Mouse (Mus musculus) forebrain, postnatal 0 days (tissue): ENCODE results near the gene Hist2h2be. TPM values are rescaled to one million over a fixed set of nuclear protein-coding genes. Genes with fewer than 3 reads are reported as not detected.
"Not testable (repeated sequence)": the region's sequence is repeated elsewhere in the genome, so short reads cannot be mapped to it uniquely, and the experiment has no call there.

Experiments used
- ATAC-seq: fragments of 200-750 bp; cut with Nextera tagmentation; 2 replicates; pipeline ENCODE4 v1.8.0; 2017; ENCODE audit warnings: mild to moderate bottlenecking, moderate library complexity
- DNase-seq: peaks from one replicate; pipeline ENCODE4 v3.0.0-alpha.2; 2015
- H3K27ac ChIP-seq: fragments of 300-500 bp; sonication (generic); 2 replicates; pipeline ENCODE4 v1.5.1; 2014; ENCODE audit warnings: low read depth, mild to moderate bottlenecking, antibody characterized with exemption, low read length, moderate library complexity, mixed read lengths
- H3K27me3 ChIP-seq: fragments of 300-500 bp; sonication (generic); 2 replicates; pipeline ENCODE4 v1.6.1; 2014; ENCODE audit warnings: mild to moderate bottlenecking, low read length, mixed read lengths; ENCODE audit not compliant: insufficient read depth
- H3K36me3 ChIP-seq: fragments of 300-500 bp; sonication (generic); 2 replicates; pipeline ENCODE4 v1.6.1; 2014; ENCODE audit warnings: mild to moderate bottlenecking, moderate library complexity; ENCODE audit not compliant: insufficient read depth
- H3K4me1 ChIP-seq: fragments of 300-500 bp; sonication (generic); 2 replicates; pipeline ENCODE4 v1.6.1; 2014; ENCODE audit warnings: antibody characterized with exemption; ENCODE audit not compliant: insufficient read depth
- H3K4me2 ChIP-seq: fragments of 300-500 bp; sonication (generic); 2 replicates; pipeline ENCODE4 v1.6.1; 2014; ENCODE audit warnings: low read depth, mild to moderate bottlenecking, moderate library complexity
- H3K4me3 ChIP-seq: fragments of 300-500 bp; sonication (generic); 2 replicates; pipeline ENCODE4 v1.5.1; 2014; ENCODE audit warnings: low read depth, low read length, mixed read lengths
- H3K9ac ChIP-seq: fragments of 300-500 bp; sonication (generic); 2 replicates; pipeline ENCODE4 v1.6.1; 2014; ENCODE audit warnings: mild to moderate bottlenecking
- H3K9me3 ChIP-seq: fragments of 300-500 bp; sonication (generic); 2 replicates; pipeline ENCODE4 v1.6.1; 2016; ENCODE audit warnings: low read length
- CTCF ChIP-seq: sonication (generic); IDR thresholded peaks from 2 replicates; pipeline ENCODE4 v1.5.1; 2016; ENCODE audit warnings: antibody characterized with exemption, control low read depth, low read depth
- WGBS: fragments of 180-500 bp; shearing (Covaris S2); extraction: QIAGEN DNeasy Blood & Tissue Kit; methylation state at CpG from one replicate; pipeline ENCODE4 v1.1.7; 2014; 5-methylcytosine and 5-hydroxymethylcytosine counted together
- polyA plus RNA-seq: library from polyadenylated mRNA; unstranded; fragments of >200 nt; fragmentation: Nextera tagmentation; extraction: Ambion mirVana; gene quantifications from 2 replicates; pipeline ENCODE4 v1.2.1, GENCODE M21; 2015
- total RNA-seq: library from RNA; depleted of rRNA; stranded (reverse); fragments of >200 nt; gene quantifications from 2 replicates; pipeline ENCODE4 v1.2.3, GENCODE M21; 2014

Gene Hist2h2be
- total and polyA plus RNA-seq, 2 experiments from 2014 or later: 3.6 to 12.2 TPM

GRCm38 (mm10) chr3:96199731-96200130 is 21.2 kb upstream of the Hist2h2be start:
- Histone ChIP-seq H3K4me3 (no peak overlapping the region), H3K4me1 (peaks cover 4% of the 10 kb centered on the region), H3K27ac (no peak overlapping the region), H3K9ac (no peak overlapping the region), H3K4me2 (no peak overlapping the region), H3K9me3 (no peaks in the 10 kb centered on the region), H3K27me3 (no peaks in the 10 kb centered on the region), H3K36me3 (0 out of 2 replicates have a peak, but pooled peaks cover 1% of the 10 kb centered on the region)
- no peak for TF ChIP-seq CTCF
- ATAC-seq (no peak), DNase-seq (no peak)
- 70% methylated on average over 2 of the region's 2 CpGs for WGBS

- peak; percentile 29 for TF ChIP-seq CTCF
- Histone ChIP-seq H3K4me2 (no peak overlapping the region), H3K9me3 (no peaks in the 10 kb centered on the region), H3K36me3 (no peaks in the 10 kb centered on the region), H3K27ac (no peak overlapping the region), H3K4me3 (no peak overlapping the region), H3K27me3 (no peaks in the 10 kb centered on the region), H3K4me1 (no peaks in the 10 kb centered on the region), H3K9ac (no peak overlapping the region)
- ATAC-seq (no peak), DNase-seq (no peak)
- WGBS: 87% methylated on average over 3 of the region's 3 CpGs
These were observed 13.1 kb upstream of the Hist2h2be start for GRCm38 (mm10) chr3:96207819-96208218.

GRCm38 (mm10) chr3:96209242-96209641 is 11.7 kb upstream of the Hist2h2be start:
- Histone ChIP-seq H3K36me3 (no peaks in the 10 kb centered on the region), H3K9me3 (no peaks in the 10 kb centered on the region), H3K4me1 (no peaks in the 10 kb centered on the region), H3K4me2 (no peak overlapping the region), H3K9ac (no peak overlapping the region), H3K27ac (no peak overlapping the region), H3K27me3 (no peaks in the 10 kb centered on the region), H3K4me3 (no peak overlapping the region)
- peak; percentile 15; the same call in 1 of the 2 replicates for TF ChIP-seq CTCF
- ATAC-seq (no peak), DNase-seq (no peak)
- 28% methylated on average over 15 of the region's 15 CpGs for WGBS

- peak overlapping the region; percentile 80 for H3K4me2 ChIP-seq
- H3K36me3 ChIP-seq: no peaks in the 10 kb centered on the region
- WGBS: 0% methylated on average over 12 of the region's 12 CpGs
- peak; percentile 50 for TF ChIP-seq CTCF
- no peaks in the 10 kb centered on the region for H3K27me3 ChIP-seq
- peak overlapping the region; percentile 92 for H3K27ac ChIP-seq
- H3K9ac ChIP-seq: peak overlapping the region; percentile 69
- peak; percentile 37 for ATAC-seq
- H3K4me1 ChIP-seq: peaks cover 5% of the 10 kb centered on the region
- peak overlapping the region; percentile 63 for H3K4me3 ChIP-seq
- DNase-seq: no peak
- no peaks in the 10 kb centered on the region for H3K9me3 ChIP-seq
These were observed 1.7 kb upstream of the Hist2h2be start for GRCm38 (mm10) chr3:96219191-96219641.

- Histone ChIP-seq H3K4me2 (peak within 1 kb of the TSS; percentile 80), H3K4me1 (peaks cover 5% of the 10 kb centered on the region), H3K27ac (peak within 1 kb of the TSS; percentile 92), H3K4me3 (peak within 1 kb of the TSS; percentile 63), H3K9me3 (no peaks in the 10 kb centered on the region), H3K9ac (peak within 1 kb of the TSS; percentile 69), H3K27me3 (no peaks in the 10 kb centered on the region), H3K36me3 (no peaks in the 10 kb centered on the region)
- ATAC-seq (peak; percentile 94), DNase-seq (peak; percentile 90)
- WGBS: 2% methylated on average over 36 of the region's 37 CpGs
- TF ChIP-seq CTCF: no peak
These were observed 1.2 kb upstream of the Hist2h2be start, which contains the start of the genes Bola1 and Hist2h2ab for GRCm38 (mm10) chr3:96219661-96220130. TSS of gene Bola1 (minus strand) at chr3:96219709. TSS of gene Hist2h2ab (plus strand) at chr3:96219865.

GRCm38 (mm10) chr3:96220131-96220764 is 671 bp upstream of the Hist2h2be start:
- not testable (repeated sequence) for H3K27me3 ChIP-seq, H3K36me3 ChIP-seq, DNase-seq, H3K9me3 ChIP-seq, H3K4me1 ChIP-seq
- Histone ChIP-seq H3K27ac (peak overlapping the region; percentile 92), H3K4me2 (peak overlapping the region; percentile 80), H3K9ac (peak overlapping the region; percentile 69), H3K4me3 (peak overlapping the region; percentile 63)
- ATAC-seq: peak; percentile 5
- under 1% methylated on average over 33 of the region's 47 CpGs for WGBS

GRCm38 (mm10) chr3:96221640-96222038 is 720 bp downstream of the Hist2h2be start:
- no peak for TF ChIP-seq CTCF
- ATAC-seq: no peak
- Histone ChIP-seq H3K4me1 (peaks cover 10% of the 10 kb centered on the region), H3K4me2 (peak overlapping the region; percentile 80), H3K9ac (peak overlapping the region; percentile 69), H3K27me3 (no peaks in the 10 kb centered on the region), H3K36me3 (no peaks in the 10 kb centered on the region), H3K27ac (peak overlapping the region; percentile 92), H3K9me3 (no peaks in the 10 kb centered on the region), H3K4me3 (peak overlapping the region; percentile 63)
- no peak for DNase-seq
- WGBS: 9% methylated on average over 9 of the region's 9 CpGs
